Mouse (Mus musculus) sigmoid colon, adult 10 weeks (tissue): Measurements from ENCODE around the gene Vmn1r75. TPM values are rescaled to one million over a fixed set of nuclear protein-coding genes. Genes with fewer than 3 reads are reported as not detected.

Source experiments
- polyA plus RNA-seq: library from polyadenylated mRNA; stranded (reverse); fragments of 350-450 nt; fragmentation: Illumina TruSeq; extraction: RNeasy Lipid Tissue Mini Kit (QIAGEN cat#74804); gene quantifications from one replicate; pipeline ENCODE4 v1.2.3, GENCODE M21; 2014; ENCODE audit warnings: low read depth, low replicate concordance

The Vmn1r75 gene
- polyA plus RNA-seq: not detected

DNA sequence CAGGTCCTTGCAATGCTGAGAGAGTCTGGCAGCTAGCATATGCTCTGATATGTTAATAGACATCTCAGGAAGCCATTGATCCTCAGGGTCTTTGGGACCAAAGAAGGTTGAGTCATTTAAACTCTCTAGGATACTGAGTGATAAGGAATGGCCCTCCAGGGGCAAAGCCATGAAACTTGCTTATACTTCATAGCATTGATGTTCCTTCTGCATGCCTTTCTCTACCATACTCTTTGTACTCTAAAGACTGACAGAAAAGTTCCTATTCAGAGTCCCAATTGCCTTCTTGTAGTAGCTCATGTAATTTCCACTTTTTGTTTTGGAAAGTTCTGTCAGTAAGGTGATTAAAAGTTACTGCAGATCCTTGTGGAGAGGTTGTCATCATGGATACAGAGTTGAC is at the start of gene Vmn1r75:
TSS of gene Vmn1r75 (plus strand) at position 301 of the 400 bp plus-strand sequence.

DNA sequence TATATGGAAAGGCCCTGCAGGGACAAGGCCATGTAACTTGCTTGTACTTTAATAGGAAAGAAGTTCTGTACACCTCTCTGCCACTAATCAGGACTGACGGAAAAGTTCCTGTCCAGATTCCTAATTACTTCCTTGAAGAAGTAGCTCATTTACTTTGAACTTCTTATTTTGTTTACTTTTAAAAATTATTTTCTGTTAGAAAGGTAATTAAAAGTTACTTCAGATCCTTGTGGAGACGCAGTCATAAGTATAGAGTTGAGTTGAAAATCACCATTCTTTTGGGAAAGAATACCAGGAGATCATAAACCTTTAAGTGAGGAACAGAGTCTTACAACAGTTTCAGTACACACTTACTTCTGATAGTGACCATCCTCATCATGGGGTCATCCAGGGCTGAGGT is 40.8 kb upstream of the Vmn1r75 start, which contains the start of gene Vmn1r74:
TSS of gene Vmn1r74 (plus strand) at position 301 of the 400 bp plus-strand sequence.

Other genes with a start within 250 kb of the Vmn1r75 start
- not detected for gene Vmn1r72, start 194.5 kb upstream of the Vmn1r75 start, polyA plus RNA-seq
- gene Vmn1r73, start 144.4 kb upstream of the Vmn1r75 start, polyA plus RNA-seq: not detected
- not detected for gene Vmn1r74, start 40.6 kb upstream of the Vmn1r75 start, polyA plus RNA-seq
- gene Vmn1r76, start 63.6 kb downstream of the Vmn1r75 start, polyA plus RNA-seq: not detected
- gene Vmn1r77, start 162.1 kb downstream of the Vmn1r75 start, polyA plus RNA-seq: not detected